ENCODE assay signal across 11 mouse cellular contexts in the genomic region with DNA sequence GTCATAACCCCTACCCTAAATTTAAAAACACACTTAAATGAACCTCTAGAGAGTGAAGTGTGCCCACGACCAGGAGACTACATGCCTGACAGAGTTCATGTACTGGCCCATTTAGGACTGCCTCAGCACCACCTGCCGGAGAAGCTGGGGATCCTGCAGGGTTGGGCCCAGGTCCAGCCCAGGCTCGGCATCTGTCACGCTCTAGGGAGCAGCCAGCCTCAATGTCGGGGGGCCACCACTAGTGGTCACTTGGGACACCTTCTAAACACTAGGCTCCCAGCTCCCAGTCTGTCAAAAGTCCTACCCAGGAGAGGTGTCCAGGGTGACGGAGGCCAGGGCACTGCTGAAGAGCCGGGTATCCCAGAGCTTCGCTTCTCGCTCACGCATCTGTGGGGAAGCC. TPM values are rescaled to one million over a fixed set of nuclear protein-coding genes. Genes with fewer than 3 reads are reported as not detected.
DNase-seq lines count a peak whose midpoint lies in the region; ATAC-seq and TF ChIP-seq lines count a peak whose summit lies in the region.
"Had no signal": no experiment of that assay in that cellular context is flagged by ENCODE, and none has a peak within 500 bp of the region (broad histone marks: within the 10 kb centered on the region; RNA-seq: fewer than 3 reads in every experiment).

No protein-coding gene starts in this region.

- peaks cover 88% of the 10 kb centered on the region for H3K4me1 ChIP-seq in heart, embryonic 10.5 days
- H3K4me1 ChIP-seq in heart, embryonic 12.5 days (replicated peaks) = peaks cover 76% of the 10 kb centered on the region
- H3K4me1 ChIP-seq in kidney, postnatal 0 days (replicated peaks; ENCODE audit: insufficient read depth, low read length) = peaks cover 28% of the 10 kb centered on the region; the same call in 1 of the 2 replicates
- peaks cover 30% of the 10 kb centered on the region for H3K4me1 ChIP-seq in hindbrain, embryonic 12.5 days

- intact Hi-C loops in heart, postnatal 25 days (cut with DNase I) = no loop called here

- peak overlapping the region; percentile 91 for H3K27ac ChIP-seq in heart, embryonic 10.5 days
- H3K27ac ChIP-seq in heart, embryonic 12.5 days (ENCODE audit: poor library complexity, severe bottlenecking) = peak overlapping the region; percentile 93
- peak overlapping the region; percentile 78 for H3K27ac ChIP-seq in kidney, postnatal 0 days
- no peak overlapping the region for H3K27ac ChIP-seq in hindbrain, embryonic 12.5 days

- H3K36me3 ChIP-seq in heart, embryonic 10.5 days = peaks cover 53% of the 10 kb centered on the region
- peaks cover 52% of the 10 kb centered on the region for H3K36me3 ChIP-seq in heart, embryonic 12.5 days
- H3K36me3 ChIP-seq in kidney, postnatal 0 days (ENCODE audit: insufficient read depth, low read length) = peaks cover 29% of the 10 kb centered on the region
- H3K36me3 ChIP-seq in hindbrain, embryonic 12.5 days = peaks cover 52% of the 10 kb centered on the region

- no peaks in the 10 kb centered on the region for H3K9me3 ChIP-seq in heart, embryonic 10.5 days
- no peaks in the 10 kb centered on the region for H3K9me3 ChIP-seq in heart, embryonic 12.5 days (replicated peaks)
- H3K9me3 ChIP-seq in kidney, postnatal 0 days (replicated peaks; ENCODE audit: low read length) = no peaks in the 10 kb centered on the region
- no peaks in the 10 kb centered on the region for H3K9me3 ChIP-seq in hindbrain, embryonic 12.5 days (replicated peaks)

- ATAC-seq in heart, embryonic 12.5 days (ENCODE audit: insufficient number of reproducible peaks, low FRiP score) = no peak
- ATAC-seq in kidney, postnatal 0 days (replicated peaks; ENCODE audit: low FRiP score, low read depth) = no peak
- ATAC-seq in hindbrain, embryonic 12.5 days (ENCODE audit: low FRiP score) = no peak
- ATAC-seq in megakaryocyte progenitor cell, adult 5-6 weeks (replicated peaks; ENCODE audit: poor library complexity) = no peak
- ATAC-seq: inflammation-experienced regulatory T-cells, adult 6 months had no signal

- no peaks in the 10 kb centered on the region for H3K27me3 ChIP-seq in heart, embryonic 10.5 days (ENCODE audit: insufficient read depth, poor library complexity, severe bottlenecking)
- H3K27me3 ChIP-seq in heart, embryonic 12.5 days (replicated peaks) = no peaks in the 10 kb centered on the region
- H3K27me3 ChIP-seq in kidney, postnatal 0 days (ENCODE audit: insufficient read depth, low read length) = no peaks in the 10 kb centered on the region
- H3K27me3 ChIP-seq in hindbrain, embryonic 12.5 days = no peaks in the 10 kb centered on the region

- H3K4me2 ChIP-seq in heart, embryonic 12.5 days = no peak overlapping the region
- H3K4me2 ChIP-seq in kidney, postnatal 0 days (ENCODE audit: low read length) = no peak overlapping the region
- H3K4me2 ChIP-seq in hindbrain, embryonic 12.5 days (replicated peaks) = no peak overlapping the region

- no peak for DNase-seq in heart, embryonic 10.5 days (ENCODE audit: low spot score)
- no peak for DNase-seq in heart, postnatal 25 days (ENCODE audit: low spot score)
- DNase-seq in cerebellum, adult 18-20 months = peak; percentile 40 to 57
- DNase-seq in kidney, postnatal 0 days (ENCODE audit: low spot score) = peak; percentile 51
- DNase-seq in layer of hippocampus, adult 8-10 months (ENCODE audit: low spot score in 2 of 2) = no peak
- DNase-seq: right cerebral cortex, postnatal 14 days had no signal

- H3K4me3 ChIP-seq in heart, embryonic 10.5 days = no peak overlapping the region
- H3K4me3 ChIP-seq in heart, embryonic 12.5 days = no peak overlapping the region
- H3K4me3 ChIP-seq in kidney, postnatal 0 days (replicated peaks; ENCODE audit: low read depth, low read length) = no peak overlapping the region
- H3K4me3 ChIP-seq in hindbrain, embryonic 12.5 days = no peak overlapping the region
- H3K4me3 ChIP-seq: erythroblast, embryonic 14.5 days had no signal

- peak; percentile 59 for TF ChIP-seq CTCF in kidney, postnatal 0 days (IDR thresholded peaks at IDR 0.05; ENCODE audit: low read depth)

- 81% methylated on average over 10 of the region's 10 CpGs for WGBS in heart, embryonic 10.5 days
- 73% methylated on average over 10 of the region's 10 CpGs for WGBS in heart, embryonic 12.5 days
- WGBS in kidney, postnatal 0 days = 57% methylated on average over 10 of the region's 10 CpGs
- WGBS in hindbrain, embryonic 12.5 days = 83% methylated on average over 10 of the region's 10 CpGs

- H3K9ac ChIP-seq in heart, embryonic 12.5 days = no peak overlapping the region
- H3K9ac ChIP-seq in kidney, postnatal 0 days (ENCODE audit: low read depth, low read length) = no peak overlapping the region
- H3K9ac ChIP-seq in hindbrain, embryonic 12.5 days = no peak overlapping the region

RNA-seq across cellular contexts. Expression of a gene that starts 14.9 kb away (rescaled TPM):
- 78.3 and 85.5 TPM in 2 replicates for polyA plus RNA-seq in heart, embryonic 10.5 days (2016; fragmentation: Nextera tagmentation; extraction: Ambion mirVana)
- 100 to 1,000 TPM; 149 TPM for total RNA-seq in heart, postnatal 25 days (2021)
- polyA plus RNA-seq in heart, embryonic 12.5 days (2016; fragmentation: Nextera tagmentation; extraction: Ambion mirVana) = 77.6 and 77.7 TPM in 2 replicates
- 87.8 and 89.3 TPM in 2 replicates for polyA plus RNA-seq in kidney, postnatal 0 days (2015; fragmentation: Nextera tagmentation; extraction: Ambion mirVana)
- polyA plus RNA-seq in hindbrain, embryonic 12.5 days (2016; fragmentation: Nextera tagmentation; extraction: Ambion mirVana) = 56.2 and 56.9 TPM in 2 replicates
- total RNA-seq in megakaryocyte progenitor cell, adult 5-6 weeks (2015) = 24.6 and 26.3 TPM in 2 replicates
- total RNA-seq in megakaryocyte progenitor cell, adult 5-6 weeks (2017) = 59.5 and 71.1 TPM in 2 replicates
- total RNA-seq in layer of hippocampus, adult 8-10 months (2022) = 10 to 100 TPM; 59.6 to 68.7 (median 64.4) TPM

RNA-seq across cellular contexts. Expression of a gene that starts 15.0 kb away (rescaled TPM):
- polyA plus RNA-seq in heart, embryonic 10.5 days (2016; fragmentation: Nextera tagmentation; extraction: Ambion mirVana) = 13.7 and 16.9 TPM in 2 replicates
- total RNA-seq in heart, postnatal 25 days (2021) = 10 to 100 TPM in 1 of 2 experiments, 1 to 10 TPM in 1; 9.8 to 12.0 TPM
- polyA plus RNA-seq in heart, embryonic 12.5 days (2016; fragmentation: Nextera tagmentation; extraction: Ambion mirVana) = 14.8 and 16.4 TPM in 2 replicates
- polyA plus RNA-seq in kidney, postnatal 0 days (2015; fragmentation: Nextera tagmentation; extraction: Ambion mirVana) = 20.4 and 21.1 TPM in 2 replicates
- polyA plus RNA-seq in hindbrain, embryonic 12.5 days (2016; fragmentation: Nextera tagmentation; extraction: Ambion mirVana) = 16.3 and 18.0 TPM in 2 replicates
- 0.07 and 0.49 TPM in 2 replicates for total RNA-seq in megakaryocyte progenitor cell, adult 5-6 weeks (2015)
- total RNA-seq in megakaryocyte progenitor cell, adult 5-6 weeks (2017) = 0.17 and 0.34 TPM in 2 replicates
- 10 to 100 TPM in 1 of 4 experiments, 1 to 10 TPM in 3; 4.8 to 10.2 (median 6.7) TPM for total RNA-seq in layer of hippocampus, adult 8-10 months (2022)

RNA-seq across cellular contexts. Expression of a gene that starts 24.9 kb away (rescaled TPM):
- 22.7 and 23.9 TPM in 2 replicates for polyA plus RNA-seq in heart, embryonic 10.5 days (2016; fragmentation: Nextera tagmentation; extraction: Ambion mirVana)
- 10 to 100 TPM; 12.6 to 16.1 TPM for total RNA-seq in heart, postnatal 25 days (2021)
- 14.8 and 15.3 TPM in 2 replicates for polyA plus RNA-seq in heart, embryonic 12.5 days (2016; fragmentation: Nextera tagmentation; extraction: Ambion mirVana)
- polyA plus RNA-seq in kidney, postnatal 0 days (2015; fragmentation: Nextera tagmentation; extraction: Ambion mirVana) = 13.1 and 16.8 TPM in 2 replicates
- polyA plus RNA-seq in hindbrain, embryonic 12.5 days (2016; fragmentation: Nextera tagmentation; extraction: Ambion mirVana) = 22.8 and 24.3 TPM in 2 replicates
- 62.1 and 67.0 TPM in 2 replicates for total RNA-seq in megakaryocyte progenitor cell, adult 5-6 weeks (2015)
- total RNA-seq in megakaryocyte progenitor cell, adult 5-6 weeks (2017) = 34.1 and 40.2 TPM in 2 replicates
- 100 to 1,000 TPM in 1 of 4 experiments, 10 to 100 TPM in 3; 81.9 to 101 (median 90.3) TPM for total RNA-seq in layer of hippocampus, adult 8-10 months (2022)

RNA-seq across cellular contexts. Expression of a gene that starts 29.9 kb away (rescaled TPM):
- 116 and 130 TPM in 2 replicates for polyA plus RNA-seq in heart, embryonic 10.5 days (2016; fragmentation: Nextera tagmentation; extraction: Ambion mirVana)
- total RNA-seq in heart, postnatal 25 days (2021) = 100 to 1,000 TPM; 129 to 141 TPM
- 127 and 128 TPM in 2 replicates for polyA plus RNA-seq in heart, embryonic 12.5 days (2016; fragmentation: Nextera tagmentation; extraction: Ambion mirVana)
- polyA plus RNA-seq in kidney, postnatal 0 days (2015; fragmentation: Nextera tagmentation; extraction: Ambion mirVana) = 105 and 106 TPM in 2 replicates
- polyA plus RNA-seq in hindbrain, embryonic 12.5 days (2016; fragmentation: Nextera tagmentation; extraction: Ambion mirVana) = 112 and 119 TPM in 2 replicates
- total RNA-seq in megakaryocyte progenitor cell, adult 5-6 weeks (2015) = 74.0 and 86.1 TPM in 2 replicates
- 19.1 and 35.2 TPM in 2 replicates for total RNA-seq in megakaryocyte progenitor cell, adult 5-6 weeks (2017)
- 100 to 1,000 TPM in 1 of 4 experiments, 10 to 100 TPM in 3; 81.5 to 100 (median 89.5) TPM for total RNA-seq in layer of hippocampus, adult 8-10 months (2022)

Comparison
In these comparisons a context has a peak if more than half of its experiments do, and no peak if none do; other contexts are left out.
1. DNase-seq: peak in cerebellum, adult 18-20 months (2 of 2) and kidney, postnatal 0 days (single experiment); none in heart, embryonic 10.5 days (single experiment), heart, postnatal 25 days (single experiment) and layer of hippocampus, adult 8-10 months (0 of 2).